Mouse (Mus musculus): ENCODE data around the gene Srsf7.

Srsf7 gene

GRCm38 (mm10) chr17:80151353-80151752, 55.8 kb downstream of the Srsf7 start:
- ChIA-PET POLR2A (interaction anchor here in 3 of 4 experiments (0.6 to 2.3 kb wide), 6 partner anchors 10 to 56 kb away, joined by 3 to 9 read pairs (median 3); partner anchors contain the start of genes Srsf7 (in 1 of the 3) and Ttc39d (in 1 of the 3)), CTCF (interaction anchor here (0.6 to 1.2 kb wide), 4 partner anchors 23 to 341 kb away, joined by 3 to 6 read pairs (median 4); no protein-coding TSS in a partner anchor)

Measured in embryonic stem cell, embryonic (primary cell).